Mouse (Mus musculus): ENCODE results near the gene Mymx.
"Not testable (repeated sequence)": the region's sequence is repeated elsewhere in the genome, so short reads cannot be mapped to it uniquely, and the experiment has no call there.

The Mymx gene

DNA sequence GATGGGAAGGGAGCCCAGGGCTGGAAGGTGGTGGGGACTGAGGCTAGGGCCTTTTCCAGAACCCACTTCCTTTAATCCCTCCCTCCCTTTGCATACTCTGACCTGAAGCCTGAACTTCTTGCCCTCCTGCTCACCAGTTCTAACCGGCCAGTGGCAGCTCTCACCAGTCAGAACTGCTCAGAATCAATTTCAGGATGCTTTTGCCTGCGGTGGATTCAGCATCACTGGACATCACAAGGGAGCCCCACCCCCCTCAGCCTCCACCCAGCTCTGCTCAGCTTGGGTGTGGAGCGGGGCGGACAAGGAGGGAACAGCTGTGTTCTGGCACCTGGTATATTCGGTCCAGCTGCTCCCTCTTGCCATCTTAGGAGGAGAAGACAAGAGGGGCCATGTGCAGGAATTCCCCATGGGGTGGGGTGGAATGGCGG, at the start of gene Mymx:
Gene Mymx, minus strand, starts transcription at position 226 of the 428 bp plus-strand sequence.
- no peak for DNase-seq (ENCODE audit: low spot score)

DNA sequence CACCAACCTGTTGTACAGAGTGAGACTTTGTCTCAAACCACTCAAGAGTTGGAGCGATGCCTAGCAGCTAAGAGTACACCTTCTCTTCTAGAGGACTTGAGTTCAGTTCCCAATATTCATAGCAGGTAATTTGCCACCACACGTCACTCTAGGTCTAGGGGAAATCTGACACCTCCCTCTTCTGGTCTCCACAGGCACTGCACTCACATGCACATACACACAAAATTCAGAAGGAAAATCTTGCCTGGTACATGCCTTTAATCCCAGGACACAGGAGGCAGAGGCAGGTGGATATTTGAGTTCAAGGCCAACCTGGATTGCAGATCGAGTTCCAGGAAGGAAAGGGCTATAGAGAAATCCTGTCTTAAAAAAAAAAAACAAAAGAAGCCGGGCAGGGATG, 42.3 kb upstream of the Mymx start:
- no peak for DNase-seq (ENCODE audit: low spot score)

DNA sequence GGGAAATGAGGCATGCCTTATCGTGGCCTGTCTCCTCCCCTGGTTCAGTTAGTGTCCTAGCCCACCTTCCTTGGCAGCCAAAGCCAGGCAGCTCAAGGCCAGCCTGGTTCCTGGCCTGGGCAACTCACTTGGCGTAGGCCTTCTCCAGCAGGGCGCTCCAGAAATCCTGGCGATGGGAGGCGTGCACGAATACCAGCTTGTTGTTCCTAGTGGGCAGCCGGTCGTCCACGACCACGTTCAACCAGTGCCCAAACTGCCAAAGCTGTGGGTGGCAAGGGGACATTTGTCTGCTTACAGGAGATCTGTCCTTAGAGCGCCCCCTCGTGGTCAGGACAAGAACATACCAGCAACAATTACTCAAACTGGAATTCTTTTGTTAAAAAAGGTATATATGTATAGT, 40.8 kb upstream of the Mymx start:
- DNase-seq (ENCODE audit: low spot score) = peak; percentile 57

- no peak for DNase-seq (ENCODE audit: low spot score)
Observed at GRCm38 (mm10) chr17:45641981-45642380, 40.1 kb upstream of the Mymx start.

DNA sequence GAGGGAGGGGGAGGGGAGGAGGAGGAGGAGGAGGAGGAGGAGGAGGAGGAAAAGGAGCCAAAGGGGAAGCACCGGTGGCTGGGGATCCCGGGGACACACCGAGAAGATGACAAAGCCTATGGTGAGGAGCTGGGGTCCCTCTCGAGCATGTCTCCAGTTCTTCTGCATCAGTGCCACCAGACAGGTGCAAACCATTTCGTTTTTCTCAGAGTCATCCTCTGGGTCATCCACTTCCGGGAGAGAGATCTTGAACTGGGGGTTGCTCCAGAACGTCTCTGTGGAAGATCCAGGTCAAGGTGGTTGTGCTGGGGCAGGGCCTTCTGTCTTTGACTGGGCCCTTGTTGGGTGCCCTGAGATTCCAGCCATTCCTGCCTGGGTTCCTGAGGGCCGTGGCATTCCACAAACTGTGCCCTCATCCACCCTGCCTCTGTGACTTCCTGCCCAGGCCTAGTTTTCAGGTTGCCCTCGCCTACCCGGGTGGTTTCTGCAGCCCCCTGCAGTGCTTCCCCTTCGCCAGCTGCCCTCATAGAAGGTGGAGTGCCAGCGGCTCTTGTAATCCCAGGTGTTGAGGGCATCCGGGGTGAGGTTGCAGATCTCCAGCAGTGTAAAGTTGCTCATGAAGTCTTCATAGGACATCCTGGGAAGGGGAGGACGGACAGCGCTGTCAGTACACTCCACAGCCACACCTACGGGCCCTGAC, 36.8 kb upstream of the Mymx start:
- DNase-seq (ENCODE audit: low spot score) = no peak

DNA sequence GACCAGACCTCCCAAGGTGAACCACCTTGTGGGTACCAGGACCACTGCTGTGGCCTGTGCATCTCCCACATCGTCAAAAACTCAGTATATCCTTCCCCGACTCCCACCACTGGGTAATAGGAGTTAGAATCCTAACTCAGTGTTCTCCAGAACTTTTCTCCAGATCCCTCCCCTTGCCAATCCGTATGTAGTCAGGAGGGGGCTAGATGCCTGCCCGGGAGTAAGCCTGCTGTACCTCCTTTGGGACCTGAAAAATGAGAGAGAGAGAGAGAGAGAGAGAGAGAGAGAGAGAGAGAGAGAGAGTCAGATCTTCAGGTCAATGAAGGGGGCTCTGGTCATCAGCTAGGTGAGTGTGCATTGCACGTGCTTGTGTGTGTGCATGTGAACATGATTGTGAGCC, 32.1 kb upstream of the Mymx start:
- no peak for DNase-seq (ENCODE audit: low spot score)

DNA sequence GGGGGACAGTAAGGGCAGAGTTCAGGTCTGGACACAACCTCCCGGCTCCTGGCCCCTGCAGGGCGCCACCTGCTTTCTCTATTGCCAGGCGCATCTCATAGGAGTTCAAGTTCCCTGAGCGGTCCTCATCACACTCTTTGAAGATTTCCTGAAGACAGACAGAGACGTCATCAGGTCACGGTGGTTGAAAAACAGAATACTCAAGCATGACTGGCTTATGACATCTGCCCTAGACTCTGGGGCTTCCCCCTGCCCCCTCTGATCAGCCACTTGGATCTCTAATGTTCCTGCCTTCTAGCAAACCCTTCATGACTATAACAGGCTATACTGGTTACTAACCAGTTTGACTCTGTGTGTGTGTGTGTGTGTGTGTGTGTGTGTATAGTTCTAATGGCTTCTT, 30.0 kb upstream of the Mymx start:
- DNase-seq (ENCODE audit: low spot score) = no peak

DNA sequence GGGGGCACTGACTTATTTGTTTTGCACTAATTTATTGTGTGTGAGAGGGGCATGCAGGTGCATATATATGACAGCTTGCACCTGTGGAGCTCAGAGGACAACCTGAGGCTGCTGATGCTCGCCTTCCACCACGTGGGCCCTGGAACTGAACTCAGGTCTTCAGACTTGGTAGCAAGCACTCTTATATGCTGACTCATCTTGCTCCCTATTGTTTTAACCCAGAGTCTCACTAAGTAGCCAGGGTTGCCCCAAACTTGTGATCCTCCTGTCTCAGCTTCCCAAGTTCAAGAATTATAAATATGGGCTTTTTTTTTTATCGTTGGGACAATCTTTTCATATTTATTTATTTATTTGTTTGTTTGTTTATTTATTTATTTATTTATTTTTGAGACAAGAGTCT, 29.1 kb upstream of the Mymx start:
- DNase-seq (ENCODE audit: low spot score) = no peak

DNA sequence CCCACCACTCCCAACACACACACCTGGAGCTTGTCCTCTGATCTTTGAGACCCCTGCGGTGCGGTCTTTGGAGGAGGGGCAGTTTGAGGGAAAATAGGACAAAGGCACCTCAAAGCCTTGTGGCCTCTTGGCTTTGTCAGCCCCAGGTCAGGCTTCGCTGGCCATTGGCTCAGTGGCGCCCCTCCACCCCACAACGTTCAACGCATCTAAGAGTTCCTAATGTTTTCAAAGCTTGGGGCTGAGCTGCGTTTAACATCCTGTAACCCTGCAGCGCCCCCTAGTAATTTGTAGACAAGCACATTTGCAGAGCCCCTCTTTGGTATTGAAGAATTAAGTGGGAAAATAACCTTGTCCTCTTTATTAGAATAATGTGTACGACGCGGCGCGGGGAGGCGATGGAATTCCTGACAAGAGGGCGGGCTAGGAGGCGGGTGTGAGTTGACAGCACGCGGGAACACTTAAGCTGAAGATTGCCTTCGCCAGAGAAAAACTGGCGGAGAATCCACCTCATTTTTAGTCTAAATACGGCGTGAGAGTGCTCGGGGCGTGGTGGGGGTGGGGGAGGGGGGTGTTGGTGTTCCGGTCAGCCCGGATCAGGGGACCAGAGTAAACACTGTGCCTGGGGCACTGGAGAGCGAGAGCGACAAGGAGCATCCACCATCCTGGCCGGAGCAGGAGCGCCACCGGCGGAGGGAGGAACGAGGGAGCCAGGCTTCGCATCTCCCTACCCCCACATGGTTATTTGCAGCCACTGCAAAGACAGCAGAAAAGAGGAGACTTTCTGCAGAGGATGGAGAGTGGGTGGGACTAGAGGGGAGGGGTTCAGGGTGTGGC, 28.2 kb upstream of the Mymx start:
- peak; percentile 59 for DNase-seq (ENCODE audit: low spot score)

DNA sequence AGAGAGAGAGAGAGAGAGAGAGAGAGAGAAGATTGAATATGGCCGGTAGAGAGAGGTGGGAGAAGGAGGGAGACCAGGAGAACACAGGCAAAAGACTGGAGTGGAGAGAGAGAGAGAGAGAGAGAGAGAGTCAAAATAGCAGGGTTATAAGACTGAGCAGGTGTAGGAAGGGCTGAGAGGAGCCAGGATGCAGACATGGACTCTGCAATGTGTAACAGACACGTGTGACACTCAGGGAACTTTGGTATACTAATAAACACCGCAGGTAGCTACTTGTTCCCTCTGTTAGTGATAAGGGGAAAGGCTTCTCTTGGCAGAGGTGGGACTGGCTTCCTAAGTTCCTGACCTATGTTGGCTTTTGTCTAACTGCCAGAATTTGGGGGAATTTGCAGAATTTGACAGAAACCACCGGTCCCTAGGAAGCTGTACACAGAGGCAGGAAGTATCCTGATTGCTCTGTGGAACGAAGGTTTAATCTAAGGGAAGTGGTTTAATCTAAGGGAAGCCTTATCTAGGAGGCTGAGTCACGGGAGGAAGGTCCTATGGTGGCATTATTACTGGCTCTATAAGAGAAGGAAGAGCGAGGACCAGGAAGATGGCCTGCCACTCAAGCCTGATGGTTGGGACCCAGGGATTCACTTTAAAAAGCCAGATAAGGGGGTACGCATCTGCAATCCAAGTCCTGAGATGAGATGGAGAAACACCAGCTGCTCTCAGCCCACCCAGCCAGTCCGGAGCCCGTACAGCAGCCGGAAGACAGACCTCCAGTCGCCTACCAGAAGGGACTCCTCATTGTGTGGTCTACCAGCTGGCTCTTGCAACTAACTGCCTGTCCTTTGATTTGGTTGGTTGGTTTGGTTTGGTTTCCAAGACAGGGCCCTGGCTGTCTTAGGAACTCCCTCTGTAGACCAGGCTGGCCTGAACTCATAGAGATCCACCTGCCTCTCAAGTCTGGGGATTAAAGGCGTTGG, 27.3 kb upstream of the Mymx start:
- no peak for DNase-seq (ENCODE audit: low spot score)

DNA sequence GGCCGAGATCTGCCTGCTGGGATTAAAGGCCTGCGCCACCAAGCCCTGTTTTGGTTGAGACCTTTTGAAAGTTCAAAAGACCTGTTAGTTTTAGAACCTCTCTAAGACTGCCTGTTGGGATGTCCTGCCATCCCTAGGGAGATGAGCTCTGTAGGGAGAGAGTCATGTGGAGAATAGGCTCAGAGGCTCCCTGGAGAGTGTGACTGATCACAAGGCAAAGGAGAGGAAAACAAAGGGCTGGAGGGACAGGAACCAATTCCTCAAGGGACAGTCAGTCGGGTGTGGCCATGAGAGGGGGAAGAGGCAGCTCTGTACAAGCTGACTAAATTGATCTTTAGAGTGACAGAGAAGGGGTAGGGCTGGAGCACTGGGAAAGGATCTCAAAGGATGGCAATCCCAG, 26.3 kb upstream of the Mymx start:
- DNase-seq (ENCODE audit: low spot score) = no peak

DNA sequence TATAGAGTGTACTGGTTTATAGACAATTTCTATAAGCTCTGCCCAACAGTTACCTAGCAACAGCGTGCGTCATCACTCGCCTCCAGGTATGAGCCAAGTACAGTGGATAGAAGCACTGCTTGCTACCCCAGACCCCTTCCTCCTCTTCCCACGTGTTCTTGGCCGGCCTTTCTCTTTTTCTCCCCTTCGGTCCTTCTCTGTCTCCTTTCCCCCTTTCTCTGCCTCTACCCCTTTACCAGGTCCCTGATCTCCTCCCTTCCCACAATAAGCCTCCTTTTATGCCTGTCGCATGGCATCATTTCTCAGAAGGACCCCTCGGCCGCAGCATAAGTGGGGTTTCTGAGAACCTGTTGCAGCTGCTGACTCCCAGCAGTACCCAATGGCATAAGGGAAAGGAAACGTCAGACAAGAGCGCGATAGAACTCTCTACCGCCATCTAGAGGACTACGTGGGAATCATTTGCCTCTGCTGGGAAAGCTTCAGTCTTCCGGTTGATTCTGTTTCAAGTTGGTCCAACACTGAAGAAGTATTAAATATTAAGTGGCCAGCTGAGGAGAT, 24.8 kb upstream of the Mymx start:
- DNase-seq (ENCODE audit: low spot score) = peak; percentile 85

GRCm38 (mm10) chr17:45623425-45623824, 21.5 kb upstream of the Mymx start:
- not testable (repeated sequence) for DNase-seq (ENCODE audit: low spot score)

DNA sequence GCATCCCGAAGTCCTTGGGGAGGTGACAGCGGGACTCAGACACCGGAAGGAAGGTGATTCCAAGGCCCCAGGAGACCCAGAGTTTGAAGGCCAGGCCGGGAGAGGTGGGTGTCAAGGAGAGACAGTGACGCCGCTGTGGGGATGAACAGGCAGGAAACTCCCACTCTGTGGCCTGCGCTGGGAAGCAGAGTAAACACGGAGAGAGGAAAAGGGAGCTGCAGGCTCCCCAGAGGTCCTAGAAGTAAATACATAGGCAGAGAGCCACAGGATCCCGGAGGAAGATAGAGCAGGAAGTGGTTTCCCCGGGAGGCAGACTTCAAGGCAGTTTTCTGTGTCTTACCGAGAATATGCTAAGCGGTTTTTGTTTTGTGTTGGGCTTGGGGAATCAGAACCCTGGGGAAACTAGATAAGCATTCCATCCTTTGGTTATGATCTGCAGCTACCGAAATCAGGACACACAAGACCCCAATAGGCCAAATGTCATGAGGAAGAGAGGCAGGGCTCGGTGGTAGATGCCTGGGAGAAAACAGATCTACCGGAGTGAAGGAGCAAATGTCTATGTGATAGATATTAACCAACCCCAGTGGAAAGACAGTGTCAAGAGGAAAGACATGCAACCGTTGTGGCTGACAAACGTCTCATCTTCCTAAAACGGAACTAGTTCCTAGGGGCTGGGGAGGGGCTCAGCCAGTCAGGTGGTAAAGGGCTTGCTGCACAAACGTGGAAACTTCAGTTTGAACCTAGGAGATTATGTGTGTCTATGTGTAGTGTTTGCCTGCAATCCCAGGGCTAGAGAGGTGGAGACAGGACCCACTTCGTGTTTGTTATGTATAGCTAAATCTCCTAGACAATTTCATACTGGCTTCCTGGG, 17.7 kb upstream of the Mymx start:
- DNase-seq (ENCODE audit: low spot score) = peak; percentile 29

DNA sequence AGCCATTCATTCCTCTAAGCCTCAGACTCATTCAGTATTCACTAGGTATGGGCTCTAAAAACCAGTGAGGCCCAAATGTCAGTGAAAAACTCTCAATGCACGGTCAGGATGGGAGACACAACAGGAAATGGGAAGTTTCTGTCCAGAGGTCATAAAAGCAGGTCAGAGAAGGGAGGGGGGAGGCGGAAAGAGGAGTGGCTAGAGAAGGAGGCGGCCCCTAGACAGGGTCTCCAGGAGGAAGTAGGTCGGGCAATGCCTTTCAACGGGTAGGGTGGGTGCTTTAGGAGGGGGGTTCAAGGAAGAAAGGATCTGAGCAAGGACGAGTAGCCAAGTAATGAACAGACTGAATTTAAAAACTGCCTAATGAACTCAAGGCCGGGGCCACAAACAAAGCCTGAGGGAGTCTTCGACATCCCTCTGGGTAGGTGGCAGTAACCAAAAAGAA, 17.1 kb upstream of the Mymx start:
- DNase-seq (ENCODE audit: low spot score) = peak; percentile 51

DNA sequence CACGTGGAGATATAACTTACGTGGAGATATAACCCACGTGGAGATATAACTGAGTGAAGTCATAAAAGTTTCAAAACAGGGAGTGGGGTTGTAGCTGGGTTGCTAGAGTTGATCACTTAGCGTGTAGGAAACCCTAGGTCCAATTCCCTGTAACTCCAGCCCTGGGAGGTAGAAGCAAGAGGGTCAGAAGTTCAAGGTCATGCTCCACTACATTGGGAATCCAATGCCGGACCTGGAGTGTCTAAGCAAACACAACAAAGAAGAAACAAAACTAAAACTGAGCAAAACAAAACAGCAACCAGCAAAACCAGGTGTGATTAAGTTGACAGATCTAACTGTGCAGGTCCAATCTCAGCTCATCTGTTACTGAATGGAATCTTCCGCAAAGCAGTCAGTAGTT, 15.8 kb upstream of the Mymx start:
- no peak for DNase-seq (ENCODE audit: low spot score)

DNA sequence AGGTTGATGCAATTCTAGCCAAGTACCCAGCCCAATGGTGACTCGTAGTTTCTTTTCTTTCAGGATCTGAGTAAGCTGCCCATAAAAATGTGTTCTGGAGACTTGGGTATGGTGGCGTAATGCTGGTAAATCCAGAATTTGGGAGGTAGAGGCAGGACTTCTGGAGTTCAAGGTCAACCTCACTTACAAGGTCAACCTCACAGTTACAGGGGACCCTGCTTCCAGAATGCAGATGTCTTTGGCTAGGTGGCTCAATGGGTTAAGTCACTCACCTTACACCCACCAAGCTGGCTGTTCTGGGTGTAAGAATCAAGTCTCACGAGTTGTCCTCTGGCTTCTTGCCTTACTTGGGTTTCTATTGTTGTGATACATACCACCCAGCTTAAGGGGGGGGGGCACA, 14.8 kb upstream of the Mymx start:
- no peak for DNase-seq (ENCODE audit: low spot score)

DNA sequence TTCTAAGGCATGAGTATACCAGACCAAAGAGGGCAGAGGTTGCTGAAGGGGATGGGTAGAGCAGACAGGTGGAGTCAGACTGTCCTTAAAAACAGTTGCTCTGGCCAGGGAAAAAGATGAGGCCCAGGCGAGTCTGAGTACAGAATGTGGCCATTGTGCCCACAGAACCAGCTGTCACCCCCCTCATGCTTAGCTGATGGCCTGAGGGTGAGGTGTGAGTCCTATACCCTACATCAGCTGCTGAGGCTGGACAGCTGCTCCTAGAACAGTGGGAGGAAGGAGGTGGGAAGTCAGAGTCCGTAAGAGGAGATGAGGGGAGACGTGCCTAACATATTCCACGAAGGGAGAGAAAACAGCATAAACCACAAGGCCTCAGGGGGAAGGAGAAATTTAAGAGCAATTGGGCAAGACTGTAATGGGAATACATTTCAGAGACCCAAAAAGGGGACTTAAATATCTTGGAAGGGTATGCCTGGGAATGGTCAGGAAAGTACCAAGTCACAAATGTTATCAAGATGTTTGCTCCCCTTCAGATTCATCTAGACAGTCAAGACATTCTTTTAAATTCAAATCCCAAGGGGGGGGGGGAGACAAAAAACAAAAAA, 14.2 kb upstream of the Mymx start:
- no peak for DNase-seq (ENCODE audit: low spot score)

- DNase-seq (ENCODE audit: low spot score) = peak; percentile 26
Observed at GRCm38 (mm10) chr17:45612921-45613320, 11.0 kb upstream of the Mymx start.

GRCm38 (mm10) chr17:45612008-45612407, 10.1 kb upstream of the Mymx start:
- DNase-seq (ENCODE audit: low spot score) = no peak
